Mouse (Mus musculus): ENCODE measurements at regions not wholly inside any gene's neighbourhood (a gene's known extent, or its start where the extent isn't known, plus 50 kb on each side); places are given as distances from the start of the nearest gene placed in this dataset.

GRCm38 (mm10) chr12:25364966-25365568 lies 268.1 kb upstream of the Id2 start:
- H3K36me3 ChIP-seq (replicated peaks in 1 of 2; ENCODE audit: control insufficient read depth in 1 of 2, insufficient read depth in 1 of 2, low read length in 1 of 2): no peaks in the 10 kb centered on the region
- H3K9me3 ChIP-seq (replicated peaks; ENCODE audit: low read length): no peaks in the 10 kb centered on the region
- H3K4me2 ChIP-seq (ENCODE audit: insufficient read depth, low read depth, poor library complexity, severe bottlenecking): no peak overlapping the region
- no peak for TF ChIP-seq CHD2 (IDR thresholded peaks at IDR 0.05; ENCODE audit: low read length)
- TF ChIP-seq MYC (IDR thresholded peaks at IDR 0.05; ENCODE audit: low read depth, low read length): no peak
- dilution Hi-C loops (cut with MboI; ENCODE audit: extremely low pct_ligation_motif_present, extremely low pct_unique_long_range_greater_than_20kb, low sequenced_read_pairs) (no loop called here), in situ Hi-C loops (cut with MboI; ENCODE audit: low pct_ligation_motif_present, low pct_unique_long_range_greater_than_20kb, low sequenced_read_pairs) (no loop called here)
- no peak for DNase-seq (ENCODE audit: extremely low read depth)
- no peak overlapping the region for H3K9ac ChIP-seq (ENCODE audit: insufficient read depth, low read depth)
- no peaks in the 10 kb centered on the region for H3K27me3 ChIP-seq (replicated peaks)
- H3K4me1 ChIP-seq (ENCODE audit: control insufficient read depth in 1 of 2, insufficient read depth in 2 of 2): 0 out of 4 replicates have a peak, but pooled peaks cover 0 to 4% of the 10 kb centered on the region in 2 experiments
- no peak overlapping the region for H3K4me3 ChIP-seq (replicated peaks in 1 of 3; ENCODE audit: low read depth in 2 of 3, low read length in 2 of 3, poor library complexity in 1 of 3)
- no peaks in the 10 kb centered on the region for H3K79me2 ChIP-seq (replicated peaks; ENCODE audit: control insufficient read depth, extremely low read depth, insufficient read depth, poor library complexity, severe bottlenecking)
- H3K27ac ChIP-seq (ENCODE audit: insufficient read depth, low read depth): no peak overlapping the region

GRCm38 (mm10) chr12:25363839-25364238 lies 266.9 kb upstream of the Id2 start:
- no peaks in the 10 kb centered on the region for H3K79me2 ChIP-seq (replicated peaks; ENCODE audit: control insufficient read depth, extremely low read depth, insufficient read depth, poor library complexity, severe bottlenecking)
- no peak overlapping the region for H3K9ac ChIP-seq (ENCODE audit: insufficient read depth, low read depth)
- H3K9me3 ChIP-seq (replicated peaks; ENCODE audit: low read length): no peaks in the 10 kb centered on the region
- in situ Hi-C loops (cut with MboI; ENCODE audit: low pct_ligation_motif_present, low pct_unique_long_range_greater_than_20kb, low sequenced_read_pairs): no loop called here
- TF ChIP-seq ZKSCAN1 (IDR thresholded peaks at IDR 0.05; ENCODE audit: borderline replicate concordance, low read depth, low read length): no peak
- no peak for TF ChIP-seq BHLHE40 (IDR thresholded peaks at IDR 0.05; ENCODE audit: low read depth, low read length)
- TF ChIP-seq CHD1 (IDR thresholded peaks at IDR 0.05; ENCODE audit: low read depth, low read length): no peak
- TF ChIP-seq ELF1 (IDR thresholded peaks at IDR 0.05; ENCODE audit: low read depth, low read length): no peak
- TF ChIP-seq E2F4 (IDR thresholded peaks at IDR 0.05; ENCODE audit: insufficient replicate concordance, low read depth, low read length): no peak
- no peak for TF ChIP-seq KAT2A (IDR thresholded peaks at IDR 0.05; ENCODE audit: insufficient replicate concordance, low read length)
- TF ChIP-seq HCFC1 (IDR thresholded peaks at IDR 0.05; ENCODE audit: low read depth, low read length): no peak
- no peaks in the 10 kb centered on the region for H3K36me3 ChIP-seq (replicated peaks in 1 of 2; ENCODE audit: control insufficient read depth in 1 of 2, insufficient read depth in 1 of 2, low read length in 1 of 2)
- no peak overlapping the region for H3K27ac ChIP-seq (ENCODE audit: insufficient read depth, low read depth)
- no peaks in the 10 kb centered on the region for H3K27me3 ChIP-seq (replicated peaks)
- DNase-seq (ENCODE audit: extremely low read depth): no peak
- no peaks in the 10 kb centered on the region for H3K4me1 ChIP-seq (ENCODE audit: control insufficient read depth in 1 of 2, insufficient read depth in 2 of 2)
- dilution Hi-C loops (cut with MboI; ENCODE audit: extremely low pct_ligation_motif_present, extremely low pct_unique_long_range_greater_than_20kb, low sequenced_read_pairs): no loop called here
- no peak overlapping the region for H3K4me3 ChIP-seq (replicated peaks in 1 of 3; ENCODE audit: low read depth in 2 of 3, low read length in 2 of 3, poor library complexity in 1 of 3)
- H3K4me2 ChIP-seq (ENCODE audit: insufficient read depth, low read depth, poor library complexity, severe bottlenecking): no peak overlapping the region

GRCm38 (mm10) chr12:25363341-25363740 lies 266.4 kb upstream of the Id2 start:
- dilution Hi-C loops (cut with MboI; ENCODE audit: extremely low pct_ligation_motif_present, extremely low pct_unique_long_range_greater_than_20kb, low sequenced_read_pairs): no loop called here
- no peak overlapping the region for H3K4me2 ChIP-seq (ENCODE audit: insufficient read depth, low read depth, poor library complexity, severe bottlenecking)

More at GRCm38 (mm10) chr12:25363341-25363740, 266.4 kb upstream of the Id2 start:
- Histone ChIP-seq H3K4me1 (ENCODE audit: control insufficient read depth in 1 of 2, insufficient read depth in 2 of 2) (no peaks in the 10 kb centered on the region), H3K27ac (ENCODE audit: insufficient read depth, low read depth) (no peak overlapping the region), H3K4me3 (replicated peaks in 1 of 3; ENCODE audit: low read depth in 2 of 3, low read length in 2 of 3, poor library complexity in 1 of 3) (no peak overlapping the region), H3K36me3 (replicated peaks in 1 of 2; ENCODE audit: control insufficient read depth in 1 of 2, insufficient read depth in 1 of 2, low read length in 1 of 2) (no peaks in the 10 kb centered on the region), H3K9ac (ENCODE audit: insufficient read depth, low read depth) (no peak overlapping the region), H3K27me3 (replicated peaks) (no peaks in the 10 kb centered on the region), H3K79me2 (replicated peaks; ENCODE audit: control insufficient read depth, extremely low read depth, insufficient read depth, poor library complexity, severe bottlenecking) (no peaks in the 10 kb centered on the region), H3K9me3 (replicated peaks; ENCODE audit: low read length) (no peaks in the 10 kb centered on the region)
- TF ChIP-seq POLR2AphosphoS2 (IDR thresholded peaks at IDR 0.05; ENCODE audit: low read depth, low read length) (no peak), ELF1 (IDR thresholded peaks at IDR 0.05; ENCODE audit: low read depth, low read length) (no peak), MXI1 (IDR thresholded peaks at IDR 0.05; ENCODE audit: low read depth, low read length) (no peak), E2F4 (IDR thresholded peaks at IDR 0.05; ENCODE audit: insufficient replicate concordance, low read depth, low read length) (no peak), SMC3 (IDR thresholded peaks at IDR 0.05; ENCODE audit: low read depth, low read length) (no peak), CHD2 (IDR thresholded peaks at IDR 0.05; ENCODE audit: low read length) (no peak), RCOR1 (conservative IDR thresholded peaks at IDR 0.05; ENCODE audit: low read depth, low read length) (no peak), MAX (IDR thresholded peaks at IDR 0.05; ENCODE audit: low read length) (no peak), JUND (conservative IDR thresholded peaks at IDR 0.05; ENCODE audit: low read depth, low read length) (no peak), POLR2A (IDR thresholded peaks at IDR 0.05; ENCODE audit: low read depth, low read length) (no peak), EP300 (IDR thresholded peaks at IDR 0.05; ENCODE audit: low read length) (no peak), ZKSCAN1 (IDR thresholded peaks at IDR 0.05; ENCODE audit: borderline replicate concordance, low read depth, low read length) (no peak), RAD21 (IDR thresholded peaks at IDR 0.05; ENCODE audit: low read depth, low read length) (no peak), CHD1 (IDR thresholded peaks at IDR 0.05; ENCODE audit: low read depth, low read length) (no peak)
- in situ Hi-C loops (cut with MboI; ENCODE audit: low pct_ligation_motif_present, low pct_unique_long_range_greater_than_20kb, low sequenced_read_pairs): no loop called here
- DNase-seq (ENCODE audit: extremely low read depth): no peak
